7 mouse cellular contexts compared by ENCODE assay signal in genomic region chr7:29983690-29984380, GRCm38 (mm10). TPM values are rescaled to one million over a fixed set of nuclear protein-coding genes. Genes with fewer than 3 reads are reported as not detected.
DNase-seq lines count a peak whose midpoint lies in the region; ATAC-seq lines count a peak whose summit lies in the region.

Zfp568 (plus strand) TSS chr7:29983955.

- ATAC-seq in embryonic facial prominence, embryonic 11.5 days (replicated peaks; ENCODE audit: insufficient number of reproducible peaks, low FRiP score, low TSS enrichment, low read depth): peak; percentile 92
- peak; percentile 93 for ATAC-seq in limb, embryonic 11.5 days (ENCODE audit: insufficient number of reproducible peaks, low FRiP score, low TSS enrichment, low read depth)
- ATAC-seq in midbrain, embryonic 14.5 days (ENCODE audit: low FRiP score, low TSS enrichment): peak; percentile 91

- peak within 1 kb of the TSS; percentile 86 for H3K4me3 ChIP-seq in embryonic facial prominence, embryonic 11.5 days (ENCODE audit: low read depth, low read length)
- H3K4me3 ChIP-seq in limb, embryonic 11.5 days (ENCODE audit: low read depth, low read length): peak within 1 kb of the TSS; percentile 85
- H3K4me3 ChIP-seq in midbrain, embryonic 14.5 days (replicated peaks; ENCODE audit: low read depth, low read length): peak within 1 kb of the TSS; percentile 85

- H3K4me2 ChIP-seq in embryonic facial prominence, embryonic 11.5 days (ENCODE audit: low read depth, low read length): peak within 1 kb of the TSS; percentile 48
- peak within 1 kb of the TSS; percentile 67 for H3K4me2 ChIP-seq in limb, embryonic 11.5 days (ENCODE audit: low read depth, severe bottlenecking)
- H3K4me2 ChIP-seq in midbrain, embryonic 14.5 days (ENCODE audit: low read length): peak within 1 kb of the TSS; percentile 61

- DNase-seq in adrenal gland, postnatal 14 days: peak; percentile 97
- peak; percentile 93 for DNase-seq in embryonic facial prominence, embryonic 11.5 days (ENCODE audit: low spot score)
- DNase-seq in heart, adult 11 months: peak; percentile 100
- DNase-seq in kidney, adult 18-20 months: peak; percentile 94
- peak; percentile 96 for DNase-seq in limb, embryonic 11.5 days (ENCODE audit: low spot score)
- peak; percentile 94 for DNase-seq in midbrain, embryonic 14.5 days
- peak; percentile 85 to 88 for DNase-seq in spleen, adult 18-20 months

- H3K9me3 ChIP-seq in embryonic facial prominence, embryonic 11.5 days (replicated peaks; ENCODE audit: control insufficient read depth, low read length): no peaks in the 10 kb centered on the region
- H3K9me3 ChIP-seq in limb, embryonic 11.5 days (ENCODE audit: control insufficient read depth, low read length): no peaks in the 10 kb centered on the region
- H3K9me3 ChIP-seq in midbrain, embryonic 14.5 days (ENCODE audit: control insufficient read depth, low read length): no peaks in the 10 kb centered on the region

- no peaks in the 10 kb centered on the region for H3K4me1 ChIP-seq in embryonic facial prominence, embryonic 11.5 days (ENCODE audit: control insufficient read depth, insufficient read depth, low read length)
- H3K4me1 ChIP-seq in limb, embryonic 11.5 days (ENCODE audit: control insufficient read depth, insufficient read depth, low read length): 0 out of 2 replicates have a peak, but pooled peaks cover 2% of the 10 kb centered on the region
- H3K4me1 ChIP-seq in midbrain, embryonic 14.5 days (ENCODE audit: control insufficient read depth, insufficient read depth, low read length): peaks cover 14% of the 10 kb centered on the region; the same call in 1 of the 2 replicates

- WGBS in embryonic facial prominence, embryonic 11.5 days: under 1% methylated on average over 62 of the region's 62 CpGs
- under 1% methylated on average over 62 of the region's 62 CpGs for WGBS in limb, embryonic 11.5 days
- under 1% methylated on average over 62 of the region's 62 CpGs for WGBS in midbrain, embryonic 14.5 days

- H3K27ac ChIP-seq in embryonic facial prominence, embryonic 11.5 days (replicated peaks; ENCODE audit: low read depth, low read length): peak within 1 kb of the TSS; percentile 89
- H3K27ac ChIP-seq in limb, embryonic 11.5 days (replicated peaks; ENCODE audit: low read depth, low read length): peak within 1 kb of the TSS; percentile 92
- peak within 1 kb of the TSS; percentile 90 for H3K27ac ChIP-seq in midbrain, embryonic 14.5 days (replicated peaks; ENCODE audit: low read depth, low read length)

- no peaks in the 10 kb centered on the region for H3K27me3 ChIP-seq in embryonic facial prominence, embryonic 11.5 days (ENCODE audit: control insufficient read depth, insufficient read depth, low read length)
- H3K27me3 ChIP-seq in limb, embryonic 11.5 days (ENCODE audit: control insufficient read depth, insufficient read depth, low read length): no peaks in the 10 kb centered on the region
- H3K27me3 ChIP-seq in midbrain, embryonic 14.5 days (ENCODE audit: control insufficient read depth, insufficient read depth, low read length): no peaks in the 10 kb centered on the region

- H3K36me3 ChIP-seq in embryonic facial prominence, embryonic 11.5 days (replicated peaks; ENCODE audit: control insufficient read depth, insufficient read depth, low read depth, low read length): peaks cover 4% of the 10 kb centered on the region
- peaks cover 11% of the 10 kb centered on the region; the same call in 1 of the 2 replicates for H3K36me3 ChIP-seq in limb, embryonic 11.5 days (ENCODE audit: control insufficient read depth, insufficient read depth, low read length)
- peaks cover 26% of the 10 kb centered on the region for H3K36me3 ChIP-seq in midbrain, embryonic 14.5 days (ENCODE audit: control insufficient read depth, insufficient read depth, low read length)

- peak within 1 kb of the TSS; percentile 89 for H3K9ac ChIP-seq in embryonic facial prominence, embryonic 11.5 days (replicated peaks; ENCODE audit: low read length)
- H3K9ac ChIP-seq in limb, embryonic 11.5 days (ENCODE audit: low read length): peak within 1 kb of the TSS; percentile 85
- peak within 1 kb of the TSS; percentile 85 for H3K9ac ChIP-seq in midbrain, embryonic 14.5 days (replicated peaks; ENCODE audit: low read length)

RNA-seq across cellular contexts. Expression of gene Zfp568, which starts in this region (rescaled TPM):
- total RNA-seq in adrenal gland, postnatal 14 days (2021): 15.2 and 16.4 TPM in 2 replicates
- polyA plus RNA-seq in embryonic facial prominence, embryonic 11.5 days (2014; fragmentation: Nextera tagmentation; extraction: Ambion mirVana): 19.5 and 20.0 TPM in 2 replicates
- polyA plus RNA-seq in limb, embryonic 11.5 days (2014; fragmentation: Nextera tagmentation; extraction: Ambion mirVana): 25.2 and 30.5 TPM in 2 replicates
- 3.3 and 5.5 TPM in 2 replicates for polyA plus RNA-seq in midbrain, embryonic 14.5 days (2014; fragmentation: Nextera tagmentation; extraction: Ambion mirVana)

Comparison
In these comparisons a context has a peak if more than half of its experiments do, and no peak if none do; other contexts are left out.
1. Peak in every context shown above with its lines: DNase-seq, ATAC-seq, H3K4me3 ChIP-seq and H3K27ac ChIP-seq.